Mouse (Mus musculus) ES-Bruce4 (cell line): ENCODE results near the gene Prss48.

ENCODE experiments used
- CTCF ChIP-seq: IDR thresholded peaks from one replicate; pipeline ENCODE4 v1.8.1; 2011; ENCODE audit warnings: low read depth, low read length
- EP300 ChIP-seq: IDR thresholded peaks from 2 replicates; pipeline ENCODE4 v1.6.1; 2011; ENCODE audit warnings: low read depth, low read length; ENCODE audit not compliant: insufficient read depth
- POLR2A ChIP-seq: IDR thresholded peaks from one replicate; pipeline ENCODE4 v1.8.1; 2011; ENCODE audit warnings: low read length; ENCODE audit not compliant: insufficient read depth

- no peak for TF ChIP-seq EP300
- TF ChIP-seq CTCF = peak; percentile 27
- no peak for TF ChIP-seq POLR2A
These were observed 46.8 kb upstream of the Prss48 start for GRCm38 (mm10) chr3:86049041-86049440.
